Mouse (Mus musculus) left cerebral cortex, adult 2 months (tissue): ENCODE measurements around the gene Rab35. TPM values are rescaled to one million over a fixed set of nuclear protein-coding genes. Genes with fewer than 3 reads are reported as not detected.

Experiments used
- DNase-seq, 2 experiments: peaks; one replicate each; pipeline ENCODE4 v3.0.0; 2021 to 2022; ENCODE audit warnings: low spot score in 2 of 2, mixed read lengths in 1 of 2; ENCODE audit errors: extremely low spot score in 1 of 2
- H3K27ac ChIP-seq: fragments of 200-600 bp; 2 replicates; pipeline ENCODE4 v1.8.1; 2022
- H3K4me3 ChIP-seq: fragments of 200-600 bp; 2 replicates; pipeline ENCODE4 v1.8.1; 2022
- CTCF ChIP-seq: fragments of 200-600 bp; IDR thresholded peaks from 2 replicates; pipeline ENCODE4 v1.8.1; 2022; ENCODE audit warnings: antibody characterized with exemption, mild to moderate bottlenecking, moderate library complexity
- intact Hi-C: fragments of 180-260 bp; cut with DNase I; formaldehyde crosslinking; loops from one replicate; pipeline ENCODE4 v1.15.1; 2025
- long read RNA-seq, 2 experiments: library from polyadenylated mRNA; stranded (forward); transcript quantifications; one replicate each; pipeline ENCODE4 v2.0.0; 2021; ENCODE audit warnings: borderline mapping rate in 2 of 2
- total RNA-seq, 2 experiments: library from RNA; stranded (reverse); gene quantifications; 2 replicates each; pipeline ENCODE4 v1.2.3; 2021

The Rab35 gene
- 100 to 1,000 TPM in 1 of 2 experiments, 10 to 100 TPM in 1; 99.5 to 101 TPM for total RNA-seq
- long read RNA-seq, experiment 1, transcript Rab35-201 (6 exons, 2,820 nt): major isoform, 25 of 29 reads
- long read RNA-seq, experiment 1, partial matches to known transcripts: 3 of 29 reads
- long read RNA-seq, experiment 1, other reads (novel, unspliced or antisense): 1 of 29 reads
- long read RNA-seq, experiment 2, transcript Rab35-201 (6 exons, 2,820 nt): major isoform, 19 of 23 reads
- long read RNA-seq, experiment 2, partial matches to known transcripts: 2 of 23 reads
- long read RNA-seq, experiment 2, other reads (novel, unspliced or antisense): 2 of 23 reads

DNA sequence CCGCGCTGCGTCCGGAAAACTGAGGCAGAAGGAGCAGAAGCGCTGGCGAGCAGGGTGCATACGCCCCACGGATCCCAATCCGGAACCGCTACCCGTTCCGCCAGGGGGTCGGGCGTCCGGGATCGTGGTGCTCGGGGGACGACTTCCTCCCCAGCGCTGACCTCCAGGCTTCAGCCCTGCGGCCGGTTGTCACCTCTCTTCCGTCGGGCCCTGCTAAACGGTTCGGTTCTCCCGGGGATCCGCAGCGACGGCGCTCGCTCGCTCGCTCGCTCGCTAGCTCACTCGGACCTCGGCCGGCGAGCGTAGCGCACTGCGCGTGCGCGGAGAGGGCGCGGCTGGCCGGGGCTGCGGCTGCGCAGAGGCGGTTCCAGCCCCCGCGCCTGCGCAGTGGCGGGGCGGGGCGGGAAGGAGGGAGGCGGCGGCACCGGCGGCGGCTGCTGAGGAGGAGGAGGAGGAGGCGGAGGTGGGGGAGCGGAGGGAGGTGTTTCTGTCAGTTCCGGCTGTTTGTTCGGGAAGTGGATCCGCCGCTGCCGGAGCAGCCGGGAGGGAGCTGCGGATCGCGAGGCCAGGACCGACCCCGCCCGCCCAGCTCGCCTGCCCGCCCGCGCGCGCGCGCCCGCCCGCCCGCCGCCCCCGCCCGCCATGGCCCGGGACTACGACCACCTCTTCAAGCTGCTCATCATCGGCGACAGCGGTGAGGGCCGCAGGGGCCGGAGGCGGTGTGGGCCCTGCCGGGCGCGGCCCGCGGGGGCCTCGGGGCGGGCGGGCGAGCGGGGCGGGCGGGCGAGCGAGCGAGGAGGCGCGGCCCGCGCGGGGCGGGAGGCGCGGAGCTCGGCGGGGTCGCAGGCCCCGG is at the start of gene Rab35:
Rab35 (plus strand) TSS at position 404 of the 853 bp plus-strand sequence.
- Histone ChIP-seq H3K27ac (peak within 1 kb of the TSS; percentile 93), H3K4me3 (peak within 1 kb of the TSS; percentile 71)
- no peak; the same call in 1 of the 2 replicates for TF ChIP-seq CTCF
- peak; percentile 93 to 95 for DNase-seq
- intact Hi-C loops: no loop called here

GRCm38 (mm10) chr5:115585616-115586015 is 46.1 kb upstream of the Rab35 start:
- Histone ChIP-seq H3K4me3 (no peak overlapping the region), H3K27ac (no peak overlapping the region)
- no peak for TF ChIP-seq CTCF
- intact Hi-C loops: no loop called here
- DNase-seq: no peak

- H3K4me3 ChIP-seq: no peak overlapping the region
- intact Hi-C loops: no loop called here
- DNase-seq: no peak
- no peak for TF ChIP-seq CTCF
- H3K27ac ChIP-seq: no peak overlapping the region
Measured at GRCm38 (mm10) chr5:115586166-115586565, 45.5 kb upstream of the Rab35 start.

DNA sequence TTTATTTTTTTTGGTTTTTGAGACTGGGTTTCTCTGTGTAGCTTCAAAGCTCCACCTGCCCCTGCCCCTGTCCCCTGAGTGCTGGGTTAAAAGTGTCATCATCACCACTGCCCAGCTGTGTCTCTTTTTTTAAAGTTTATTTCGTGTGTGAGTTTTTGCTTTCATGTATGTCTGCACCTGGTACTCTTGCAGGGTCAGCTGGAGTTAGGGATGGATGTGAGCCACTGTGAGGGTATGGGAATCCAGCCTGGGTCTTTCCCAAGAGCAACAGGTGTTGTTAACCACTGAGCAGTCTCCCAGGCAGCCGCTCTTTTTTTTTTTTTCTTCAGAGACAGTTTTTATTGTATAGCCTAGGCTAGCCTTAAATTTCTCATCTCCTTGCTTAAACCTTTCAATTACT is 44.9 kb upstream of the Rab35 start:
- intact Hi-C loops: no loop called here
- Histone ChIP-seq H3K27ac (no peak overlapping the region), H3K4me3 (no peak overlapping the region)
- DNase-seq: no peak
- TF ChIP-seq CTCF: no peak

- intact Hi-C loops: no loop called here
- no peak overlapping the region for H3K4me3 ChIP-seq
- no peak for TF ChIP-seq CTCF
- no peak overlapping the region for H3K27ac ChIP-seq
- no peak for DNase-seq
Measured at GRCm38 (mm10) chr5:115591028-115591427, 40.7 kb upstream of the Rab35 start.

- intact Hi-C loops: no loop called here
- DNase-seq: no peak
- Histone ChIP-seq H3K27ac (no peak overlapping the region), H3K4me3 (no peak overlapping the region)
- TF ChIP-seq CTCF: no peak
Measured at GRCm38 (mm10) chr5:115591506-115591905, 40.2 kb upstream of the Rab35 start.

GRCm38 (mm10) chr5:115603561-115603960 is 28.1 kb upstream of the Rab35 start:
- H3K4me3 ChIP-seq: no peak overlapping the region
- intact Hi-C loops: no loop called here
- TF ChIP-seq CTCF: no peak
- no peak for DNase-seq
- no peak overlapping the region for H3K27ac ChIP-seq

- DNase-seq: no peak
- intact Hi-C loops: loop anchor here (5.0 kb wide), 1 partner anchor 39 kb away; no protein-coding TSS in a partner anchor
- Histone ChIP-seq H3K4me3 (no peak overlapping the region), H3K27ac (no peak overlapping the region)
- TF ChIP-seq CTCF: no peak
Measured at GRCm38 (mm10) chr5:115611566-115611965, 20.1 kb upstream of the Rab35 start.

GRCm38 (mm10) chr5:115613332-115613731 is 18.4 kb upstream of the Rab35 start:
- no peak overlapping the region for H3K27ac ChIP-seq
- intact Hi-C loops: loop anchor here (5.0 kb wide), 1 partner anchor 41 kb away; no protein-coding TSS in a partner anchor
- H3K4me3 ChIP-seq: no peak overlapping the region
- TF ChIP-seq CTCF: no peak; the same call in 1 of the 2 replicates
- no peak for DNase-seq

- Histone ChIP-seq H3K4me3 (no peak overlapping the region), H3K27ac (no peak overlapping the region)
- TF ChIP-seq CTCF: peak; percentile 51
- intact Hi-C loops: loop anchor here (5.0 kb wide), 1 partner anchor 43 kb away; no protein-coding TSS in a partner anchor
- no peak for DNase-seq
Measured at GRCm38 (mm10) chr5:115614948-115615347, 16.8 kb upstream of the Rab35 start.

- no peak overlapping the region for H3K27ac ChIP-seq
- no peak for TF ChIP-seq CTCF
- no peak for DNase-seq
- intact Hi-C loops: no loop called here
- no peak overlapping the region for H3K4me3 ChIP-seq
Measured at GRCm38 (mm10) chr5:115619690-115620089, 12.0 kb upstream of the Rab35 start.

DNA sequence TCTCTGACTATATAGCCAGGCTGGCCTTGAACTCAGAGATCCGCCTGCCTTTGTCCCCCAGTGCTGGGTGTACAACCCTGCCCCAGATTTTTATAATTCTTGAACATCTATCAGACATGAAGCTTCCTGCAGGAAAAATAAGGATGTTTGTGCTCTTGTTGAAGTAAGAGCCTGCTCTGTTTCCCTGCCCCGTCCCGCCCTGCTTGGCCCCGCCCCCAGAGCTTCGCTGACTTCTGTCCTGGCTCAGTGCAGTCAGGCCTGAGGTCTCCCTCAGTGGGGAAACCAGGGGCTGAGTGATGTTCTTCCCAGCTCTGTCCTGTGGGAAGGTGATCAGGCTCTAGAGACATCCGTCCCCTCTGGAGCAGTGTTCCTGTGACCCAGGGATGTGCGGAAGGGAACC is 9.0 kb upstream of the Rab35 start:
- no peak overlapping the region for H3K4me3 ChIP-seq
- no peak overlapping the region for H3K27ac ChIP-seq
- DNase-seq: no peak
- TF ChIP-seq CTCF: no peak
- intact Hi-C loops: no loop called here
